Mouse (Mus musculus) megakaryocyte, embryonic 14.5 days (primary cell): Measurements from ENCODE around the gene Lix1l.

Source experiments
- FLI1 ChIP-seq: IDR thresholded peaks from 2 replicates; pipeline ENCODE4 v1.6.1; 2012; ENCODE audit warnings: low read length, inconsistent platforms, mixed read lengths
- GATA1 ChIP-seq: IDR thresholded peaks from 3 replicates; pipeline ENCODE4 v1.6.1; 2012; ENCODE audit warnings: mixed read lengths, low read length, inconsistent platforms, borderline replicate concordance

GRCm38 (mm10) chr3:96629729-96630600 lies 29.0 kb downstream of the Lix1l start, which contains the start of gene Rbm8a:
- no peak for TF ChIP-seq GATA1
- no peak for TF ChIP-seq FLI1
